Mouse (Mus musculus): ENCODE measurements around the gene Teddm3. TPM values are rescaled to one million over a fixed set of nuclear protein-coding genes. Genes with fewer than 3 reads are reported as not detected.
A peak's percentile ranks its signal among the peaks of the same experiment; 100 is the strongest.
"Not testable (repeated sequence)": the region's sequence is repeated elsewhere in the genome, so short reads cannot be mapped to it uniquely, and the experiment has no call there.

The Teddm3 gene
- under 1 TPM; 0.50 to 0.58 TPM for total RNA-seq (2021)
- long read RNA-seq, result 0 reads

GRCm38 (mm10) chr16:21153900-21154299, at the start of gene Teddm3:
Gene Teddm3, minus strand, starts transcription at chr16:21154000.
- DNase-seq (ENCODE audit: low spot score in 2 of 2), result not testable (repeated sequence)

DNA sequence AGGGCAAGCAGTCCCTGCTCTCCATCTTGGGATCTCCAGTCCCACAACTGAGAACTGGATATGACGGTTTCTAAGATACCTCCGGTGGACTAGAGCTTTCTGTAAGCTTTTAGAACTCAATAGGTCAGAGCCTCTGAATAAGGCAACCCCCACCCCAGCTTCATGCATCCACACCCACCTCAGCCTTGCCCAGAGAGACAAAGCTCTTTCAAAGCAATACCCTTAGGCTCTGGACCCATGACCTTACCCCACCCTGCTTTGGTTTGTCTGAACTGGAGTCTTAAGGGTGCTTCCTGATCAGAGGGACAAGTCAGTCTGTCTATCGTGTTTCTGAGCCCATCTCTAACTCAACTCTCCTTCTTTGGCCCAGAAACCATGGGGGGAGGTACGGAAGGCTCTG, 48.9 kb upstream of the Teddm3 start:
- DNase-seq (ENCODE audit: low spot score in 2 of 2), result no peak

- DNase-seq (ENCODE audit: low spot score in 2 of 2), result no peak
These were observed 45.6 kb upstream of the Teddm3 start for GRCm38 (mm10) chr16:21199426-21199825.

DNA sequence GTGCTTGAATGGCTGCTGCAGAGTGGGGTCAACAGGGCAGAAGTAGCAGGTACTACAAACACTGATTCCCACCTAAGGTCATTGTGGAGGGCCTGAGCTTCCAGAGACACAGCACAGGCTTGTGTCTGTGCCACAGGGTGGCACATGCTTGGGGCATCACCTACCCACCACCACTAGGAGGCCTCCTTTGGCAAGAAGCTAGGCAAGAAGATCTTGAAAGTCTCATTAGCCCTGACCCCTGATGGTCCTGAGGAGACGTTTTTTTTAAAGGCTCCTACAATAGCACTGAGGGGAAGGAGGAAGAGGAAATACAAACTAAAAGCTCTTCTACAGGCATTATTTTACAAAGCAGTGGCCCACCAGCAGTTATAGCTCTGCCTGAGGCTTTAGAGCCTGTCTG, 44.7 kb upstream of the Teddm3 start:
- no peak for DNase-seq (ENCODE audit: low spot score in 2 of 2)

- DNase-seq (ENCODE audit: low spot score in 2 of 2), result no peak
These were observed 44.2 kb upstream of the Teddm3 start for GRCm38 (mm10) chr16:21198006-21198405.

DNA sequence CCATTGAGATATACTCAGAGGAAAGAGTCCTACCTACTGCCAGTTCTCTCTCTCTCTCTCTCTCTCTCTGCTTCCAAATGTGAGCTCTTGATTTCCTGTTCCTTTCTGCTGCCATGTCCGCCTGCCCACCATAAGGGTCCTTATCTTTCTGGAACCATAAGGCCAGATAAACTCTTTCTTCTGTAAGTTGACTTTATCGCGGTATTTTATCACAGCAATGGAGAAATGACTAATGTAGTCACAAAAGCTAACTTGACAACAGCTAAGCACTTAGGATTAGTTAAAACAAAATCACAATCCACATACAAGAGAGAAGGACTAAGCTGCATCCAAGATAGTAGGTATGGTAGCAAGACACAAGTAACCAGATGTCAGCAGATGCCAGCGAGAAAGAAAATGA, 43.7 kb upstream of the Teddm3 start:
- DNase-seq (ENCODE audit: low spot score in 2 of 2), result no peak

DNA sequence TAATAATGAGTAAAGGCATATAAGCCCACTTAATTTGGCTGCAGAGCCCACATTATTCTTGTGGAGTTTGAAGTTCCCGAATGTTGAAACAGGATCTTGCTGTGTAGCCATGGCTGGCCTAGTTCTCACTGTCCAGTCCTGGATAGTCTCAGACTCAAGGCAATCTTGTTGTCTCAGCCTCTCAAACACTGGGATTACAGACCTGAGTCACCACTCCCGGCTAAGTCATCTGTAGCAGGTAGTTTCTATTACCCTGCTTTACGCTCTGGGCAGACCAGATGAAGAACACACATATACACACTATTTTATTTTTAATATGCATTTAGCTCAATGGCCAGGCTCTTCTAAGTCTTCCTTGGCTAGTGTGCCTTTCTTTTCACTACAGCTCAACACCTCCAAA, 42.8 kb upstream of the Teddm3 start:
- no peak for DNase-seq (ENCODE audit: low spot score in 2 of 2)

DNA sequence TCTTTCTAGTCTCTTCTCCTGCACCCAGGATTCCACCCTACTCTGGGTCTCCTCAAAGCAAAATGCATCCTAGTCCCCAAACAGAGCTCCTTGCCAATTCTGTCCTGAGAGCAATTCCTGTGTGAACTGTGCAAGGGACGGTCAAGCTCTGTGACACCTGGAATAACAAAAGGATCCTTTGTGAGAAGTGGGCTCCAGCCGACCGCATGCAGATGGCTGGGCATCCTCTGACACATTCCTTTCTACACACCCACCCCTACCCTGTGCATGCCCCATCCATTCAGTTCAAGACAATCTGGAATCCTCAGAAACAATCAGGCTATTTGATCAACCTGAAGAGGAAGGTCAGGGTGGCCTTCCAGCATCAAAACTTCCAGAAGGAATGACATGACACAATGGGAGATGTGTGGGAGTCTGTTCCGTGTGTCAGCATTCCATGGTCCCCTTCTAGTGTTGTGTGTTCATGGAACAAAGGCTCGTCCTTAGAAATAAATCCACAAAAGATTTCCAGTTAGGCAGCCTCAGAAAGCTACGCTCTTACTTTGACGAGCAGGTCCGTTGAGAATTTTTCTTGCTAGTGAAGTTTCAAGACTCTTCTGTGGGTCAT, 41.6 kb upstream of the Teddm3 start:
- no peak for DNase-seq (ENCODE audit: low spot score in 2 of 2)

- no peak for DNase-seq (ENCODE audit: low spot score in 2 of 2)
These were observed 40.4 kb upstream of the Teddm3 start for GRCm38 (mm10) chr16:21194182-21194581.

DNA sequence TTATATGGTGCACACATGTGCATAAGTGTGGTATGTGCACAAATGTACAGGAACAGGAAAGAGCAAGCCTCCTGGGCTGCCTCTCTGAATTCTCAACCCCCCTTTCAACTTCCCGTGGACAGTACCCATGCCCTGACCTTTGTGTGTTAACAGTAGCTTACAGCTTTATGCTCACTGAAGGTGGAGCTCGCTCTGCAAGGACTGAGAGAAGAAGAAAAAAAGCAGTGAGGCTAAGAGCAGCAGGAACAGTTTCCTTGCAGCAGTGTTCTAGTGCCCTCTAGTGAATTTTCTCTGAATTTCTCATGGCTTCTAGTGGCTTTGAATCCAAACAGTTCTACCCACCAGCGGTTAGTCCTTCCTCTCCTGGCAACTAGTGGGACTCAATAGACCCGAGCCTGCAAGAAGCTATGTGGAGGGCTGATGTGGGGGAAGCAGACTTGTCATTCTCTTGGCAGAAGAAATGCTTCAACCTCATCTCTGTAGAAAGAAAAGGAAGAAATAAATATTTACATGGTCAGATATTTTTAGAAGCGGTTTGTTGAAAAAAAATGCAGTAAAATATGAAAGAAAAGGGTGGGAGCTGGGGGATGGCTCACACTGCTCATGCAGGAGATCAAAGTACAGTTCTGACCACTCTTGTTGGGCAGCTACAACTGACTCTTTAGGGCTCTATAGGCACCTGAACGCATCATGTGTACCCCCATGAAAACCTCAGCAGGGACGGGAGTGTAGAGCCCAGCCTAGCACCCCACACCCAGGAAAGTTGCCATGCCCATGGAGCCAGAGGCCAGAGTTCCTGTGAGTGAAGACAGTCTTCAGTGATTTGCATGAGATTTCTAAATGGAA, 38.9 kb upstream of the Teddm3 start:
- peak; percentile 34 to 85 for DNase-seq (ENCODE audit: low spot score in 2 of 2)

DNA sequence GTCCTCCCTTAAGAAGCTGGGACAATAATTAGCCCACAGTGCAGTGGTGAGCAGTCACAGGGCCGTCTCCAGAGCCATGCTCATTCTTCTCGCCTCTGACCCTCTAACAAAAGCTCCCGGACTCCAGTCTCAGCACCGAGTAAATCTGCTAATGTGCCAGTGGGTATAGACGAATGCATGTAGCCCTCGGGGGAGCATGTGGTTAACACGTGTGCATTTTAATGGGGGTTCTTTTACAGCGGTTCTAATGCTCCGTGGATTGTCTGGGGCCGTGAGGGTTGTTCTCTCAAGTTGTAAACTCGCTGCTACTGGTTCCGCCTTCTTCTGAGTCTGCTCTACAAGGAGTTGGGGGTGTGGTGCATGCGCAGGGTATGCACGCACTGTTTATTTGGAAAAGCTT, 37.8 kb upstream of the Teddm3 start:
- no peak for DNase-seq (ENCODE audit: low spot score in 2 of 2)

GRCm38 (mm10) chr16:21188345-21188744, 34.5 kb upstream of the Teddm3 start:
- DNase-seq (ENCODE audit: low spot score in 2 of 2), result no peak

GRCm38 (mm10) chr16:21187568-21187967, 33.8 kb upstream of the Teddm3 start:
- DNase-seq (ENCODE audit: low spot score in 2 of 2), result peak in 1 of 2 experiments; percentile 44

GRCm38 (mm10) chr16:21184697-21185096, 30.9 kb upstream of the Teddm3 start:
- DNase-seq (ENCODE audit: low spot score in 2 of 2), result no peak

GRCm38 (mm10) chr16:21182108-21182507, 28.3 kb upstream of the Teddm3 start:
- peak in 1 of 2 experiments; percentile 56 for DNase-seq (ENCODE audit: low spot score in 2 of 2)

DNA sequence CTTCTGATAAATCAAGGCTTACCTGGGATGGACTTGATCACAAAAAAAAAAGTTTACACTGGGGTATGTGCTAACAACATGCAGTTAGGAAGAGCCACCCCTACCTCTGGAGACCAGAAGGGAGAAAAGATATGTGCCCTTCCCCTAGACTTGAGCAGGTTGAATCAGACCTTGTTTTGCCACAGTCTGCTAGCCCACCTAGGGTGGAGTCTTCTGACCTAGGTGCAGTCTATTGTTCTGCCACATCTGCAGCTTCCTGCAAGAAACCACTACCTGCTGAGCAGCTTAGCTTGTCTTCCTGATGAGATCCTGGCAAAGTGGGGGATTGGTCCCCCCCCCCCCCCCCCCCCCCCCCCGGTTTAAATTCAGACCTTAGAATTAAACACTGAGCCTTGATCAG, 21.4 kb upstream of the Teddm3 start:
- no peak for DNase-seq (ENCODE audit: low spot score in 2 of 2)

- no peak for DNase-seq (ENCODE audit: low spot score in 2 of 2)
These were observed 14.9 kb upstream of the Teddm3 start for GRCm38 (mm10) chr16:21168730-21169129.

GRCm38 (mm10) chr16:21165343-21166220, 11.8 kb upstream of the Teddm3 start:
- DNase-seq (ENCODE audit: low spot score in 2 of 2), result not testable (repeated sequence)

GRCm38 (mm10) chr16:21163423-21163822, 9.6 kb upstream of the Teddm3 start:
- DNase-seq (ENCODE audit: low spot score in 2 of 2), result not testable (repeated sequence)

GRCm38 (mm10) chr16:21159226-21159625, 5.4 kb upstream of the Teddm3 start:
- DNase-seq (ENCODE audit: low spot score in 2 of 2), result not testable (repeated sequence)

DNA sequence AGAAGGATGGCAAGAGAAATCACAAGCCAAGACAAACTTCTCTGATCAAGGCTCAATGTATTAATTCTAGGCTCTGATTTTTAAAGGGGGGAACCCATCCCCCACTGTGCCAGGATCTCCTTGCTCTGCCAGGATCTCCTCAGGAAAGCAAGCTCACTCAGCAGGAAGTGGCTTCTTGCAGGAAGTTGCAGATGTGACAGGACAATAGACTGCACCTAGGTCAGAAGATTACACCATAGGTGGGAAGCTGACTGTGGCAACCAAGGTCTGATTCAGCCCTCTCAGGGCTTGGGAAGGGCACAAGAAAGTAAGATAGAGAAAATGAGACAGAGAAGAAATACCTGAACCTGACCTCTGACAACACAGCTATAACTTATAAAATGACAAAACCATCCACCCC, 2.5 kb upstream of the Teddm3 start:
- not testable (repeated sequence) for DNase-seq (ENCODE audit: low spot score in 2 of 2)
